Mouse (Mus musculus): ENCODE data around the gene Rhbdd2.

Gene Rhbdd2

DNA sequence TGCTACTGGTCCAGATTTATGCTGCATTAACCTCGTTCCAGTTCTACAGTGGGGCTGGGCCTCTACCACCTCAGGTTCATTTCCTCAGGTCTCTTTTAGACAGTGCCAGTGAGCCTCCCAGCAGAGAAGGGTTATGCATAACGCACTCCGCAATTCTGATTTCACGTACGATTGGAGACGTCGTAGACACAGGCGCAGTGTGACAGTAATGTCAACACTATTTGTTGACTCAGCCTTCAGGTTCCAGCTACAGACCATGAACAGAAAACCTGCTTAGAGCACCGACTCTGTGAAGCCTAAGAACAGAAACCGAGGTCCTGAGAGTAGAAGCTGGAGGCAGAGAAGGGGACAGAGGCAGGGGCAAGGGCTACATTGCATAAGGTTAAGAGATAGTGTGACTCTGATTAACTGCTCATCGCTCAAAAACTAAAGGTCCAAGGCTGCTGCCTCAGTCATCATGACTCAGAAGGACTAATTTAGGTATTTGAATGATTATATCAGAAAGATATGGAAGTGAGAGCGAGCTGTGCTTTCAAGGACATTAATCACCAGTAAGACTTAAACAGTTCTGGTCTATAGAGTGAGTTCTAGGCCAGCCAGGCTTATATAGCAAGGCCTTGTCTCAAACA, 50.6 kb downstream of the Rhbdd2 start:
- DNase-seq, result no peak

- DNase-seq, result no peak
Measured at GRCm38 (mm10) chr5:135690401-135690800, 58.0 kb downstream of the Rhbdd2 start.

- no peak for DNase-seq
Measured at GRCm38 (mm10) chr5:135691266-135691665, 58.8 kb downstream of the Rhbdd2 start.

DNA sequence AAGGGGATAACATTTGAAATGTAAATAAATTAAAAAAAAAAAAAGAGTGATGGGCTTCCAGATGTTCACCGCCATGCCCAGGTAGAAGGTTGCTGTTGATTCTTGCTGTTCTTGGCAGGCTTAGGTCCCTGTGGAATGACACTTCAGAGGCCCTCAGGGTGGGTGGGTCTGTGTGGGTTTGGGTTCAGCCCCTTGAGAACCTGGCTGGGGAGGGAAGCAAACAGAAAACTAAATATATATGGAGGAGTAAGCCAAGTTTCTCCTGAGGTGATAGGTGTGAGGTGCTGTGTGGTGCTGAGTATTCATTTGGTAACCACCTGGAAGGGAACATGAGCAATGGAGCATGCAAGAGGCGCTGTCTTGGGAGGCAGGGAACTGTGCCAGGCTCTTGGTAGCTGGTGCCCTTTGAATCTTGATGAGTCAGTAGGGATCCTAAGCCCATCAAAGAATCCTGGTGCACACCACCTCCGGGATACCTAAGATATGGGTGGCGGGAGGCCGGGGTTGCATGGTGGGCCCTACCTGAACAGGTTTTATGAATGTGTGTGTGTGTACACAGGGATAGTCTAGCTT, 60.9 kb downstream of the Rhbdd2 start:
- no peak for DNase-seq

DNA sequence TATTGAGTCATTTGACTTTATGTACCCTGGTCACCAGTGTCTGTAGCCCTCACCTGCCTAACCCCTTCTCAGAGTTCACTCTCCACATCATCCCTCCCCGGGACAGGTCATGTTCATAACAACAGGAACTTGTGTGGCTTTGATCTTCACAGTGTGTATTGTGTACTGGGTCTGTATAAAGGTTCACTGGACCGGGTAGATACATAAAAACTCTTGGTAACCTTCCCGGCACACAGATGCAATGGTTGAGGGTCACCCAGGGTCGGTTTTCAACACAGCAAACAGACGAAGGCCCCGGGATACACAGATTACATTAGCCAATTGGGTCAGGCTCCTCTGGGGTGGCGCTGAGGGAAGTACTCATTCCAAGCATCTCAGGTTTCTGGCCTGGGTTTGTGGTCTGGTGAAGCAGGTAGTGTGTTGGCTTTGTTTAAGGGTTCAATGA, 62.9 kb downstream of the Rhbdd2 start:
- DNase-seq, result no peak

Data from layer of hippocampus, adult 9-11 months (tissue).